In genomic region chr4:119050867-119051353, GRCm38 (mm10) we compare ENCODE assay signal across 14 mouse cellular contexts. TPM values are rescaled to one million over a fixed set of nuclear protein-coding genes. Genes with fewer than 3 reads are reported as not detected.
DNase-seq lines count a peak whose midpoint lies in the region; ATAC-seq and TF ChIP-seq lines count a peak whose summit lies in the region.
"Had no signal": no experiment of that assay in that cellular context is flagged by ENCODE, and none has a peak within 500 bp of the region (broad histone marks: within the 10 kb centered on the region; RNA-seq: fewer than 3 reads in every experiment).

No protein-coding gene starts in this region.

- peaks cover 10% of the 10 kb centered on the region; the same call in 1 of the 2 replicates for H3K4me1 ChIP-seq in intestine, embryonic 15.5 days (replicated peaks)
- H3K4me1 ChIP-seq in intestine, postnatal 0 days (replicated peaks; ENCODE audit: control insufficient read depth, insufficient read depth, low read length), result no peaks in the 10 kb centered on the region
- H3K4me1 ChIP-seq in E14TG2a.4 (replicated peaks; ENCODE audit: low read depth, low read length) (peaks cover 64% of the 10 kb centered on the region), G1E (ENCODE audit: insufficient read depth, low read depth, low read length) (peaks cover 69% of the 10 kb centered on the region)
- peaks cover 87% of the 10 kb centered on the region for H3K4me1 ChIP-seq in liver, embryonic 13.5 days (replicated peaks)
- H3K4me1 ChIP-seq: forebrain, embryonic 12.5 days had no signal

- no peaks in the 10 kb centered on the region for H3K27me3 ChIP-seq in intestine, embryonic 15.5 days (replicated peaks)
- H3K27me3 ChIP-seq in intestine, postnatal 0 days (replicated peaks; ENCODE audit: control insufficient read depth, insufficient read depth, low read length), result no peaks in the 10 kb centered on the region
- H3K27me3 ChIP-seq in E14TG2a.4 (ENCODE audit: insufficient read depth, low read length) (no peaks in the 10 kb centered on the region), G1E (ENCODE audit: insufficient read depth, low read length) (peaks cover 13% of the 10 kb centered on the region)
- H3K27me3 ChIP-seq in liver, embryonic 13.5 days, result peaks cover 5% of the 10 kb centered on the region; the same call in 1 of the 2 replicates
- H3K27me3 ChIP-seq: forebrain, embryonic 12.5 days had no signal

- H3K4me2 ChIP-seq in intestine, embryonic 15.5 days (replicated peaks), result no peak overlapping the region
- no peak overlapping the region for H3K4me2 ChIP-seq in intestine, postnatal 0 days (replicated peaks; ENCODE audit: low read depth)
- peak overlapping the region; percentile 59 for H3K4me2 ChIP-seq in liver, embryonic 13.5 days
- H3K4me2 ChIP-seq: forebrain, embryonic 12.5 days had no signal

- no peaks in the 10 kb centered on the region for H3K36me3 ChIP-seq in intestine, embryonic 15.5 days
- no peaks in the 10 kb centered on the region for H3K36me3 ChIP-seq in intestine, postnatal 0 days (ENCODE audit: control insufficient read depth, insufficient read depth)
- peaks cover 13% of the 10 kb centered on the region for H3K36me3 ChIP-seq in E14TG2a.4 (ENCODE audit: insufficient read depth, low read length)
- H3K36me3 ChIP-seq in G1E (replicated peaks), result no peaks in the 10 kb centered on the region
- no peaks in the 10 kb centered on the region for H3K36me3 ChIP-seq in liver, embryonic 13.5 days
- H3K36me3 ChIP-seq: forebrain, embryonic 12.5 days had no signal

- WGBS in intestine, embryonic 15.5 days, result 37% methylated on average over 2 of the region's 2 CpGs
- 44% methylated on average over 2 of the region's 2 CpGs for WGBS in intestine, postnatal 0 days
- WGBS in liver, embryonic 13.5 days (ENCODE audit: insufficient replicate concordance), result 8% methylated on average over 2 of the region's 2 CpGs

- DNase-seq in G1E (ENCODE audit: low spot score), result no peak
- peak; percentile 80 for DNase-seq in liver, embryonic 13.5 days
- DNase-seq in testis, postnatal 10 days (ENCODE audit: low spot score), result no peak
- DNase-seq in natural killer cell, adult 2 months (ENCODE audit: low spot score in 2 of 2), result no peak
- no peak for DNase-seq in adrenal gland, adult 2 months
- DNase-seq: gastrocnemius, postnatal 10 days; kidney, postnatal 36 days; lung, postnatal 10 days had no signal

- no peak overlapping the region for H3K9ac ChIP-seq in intestine, embryonic 15.5 days
- H3K9ac ChIP-seq in intestine, postnatal 0 days (ENCODE audit: low read depth, low read length), result no peak overlapping the region
- H3K9ac ChIP-seq in liver, embryonic 13.5 days, result peak overlapping the region; percentile 76
- H3K9ac ChIP-seq: forebrain, embryonic 12.5 days had no signal

- TF ChIP-seq CTCF in intestine, postnatal 0 days (IDR thresholded peaks at IDR 0.05; ENCODE audit: low read depth), result no peak
- TF ChIP-seq CTCF in E14TG2a.4 (conservative IDR thresholded peaks at IDR 0.05; ENCODE audit: low read length) (no peak), G1E (IDR thresholded peaks at IDR 0.05; ENCODE audit: low read depth, low read length) (no peak)

- H3K9me3 ChIP-seq in intestine, embryonic 15.5 days, result no peaks in the 10 kb centered on the region
- H3K9me3 ChIP-seq in intestine, postnatal 0 days (ENCODE audit: control insufficient read depth), result no peaks in the 10 kb centered on the region
- H3K9me3 ChIP-seq in E14TG2a.4 (ENCODE audit: low read length), result no peaks in the 10 kb centered on the region
- no peaks in the 10 kb centered on the region for H3K9me3 ChIP-seq in G1E (replicated peaks)
- no peaks in the 10 kb centered on the region for H3K9me3 ChIP-seq in liver, embryonic 13.5 days (replicated peaks)
- H3K9me3 ChIP-seq: forebrain, embryonic 12.5 days had no signal

- no peak overlapping the region for H3K27ac ChIP-seq in intestine, embryonic 15.5 days
- no peak overlapping the region for H3K27ac ChIP-seq in intestine, postnatal 0 days (ENCODE audit: low read depth, low read length)
- H3K27ac ChIP-seq in liver, embryonic 13.5 days, result peak overlapping the region; percentile 99
- H3K27ac ChIP-seq: forebrain, embryonic 12.5 days; left cerebral cortex, adult 2 months had no signal

- H3K4me3 ChIP-seq in intestine, embryonic 15.5 days (replicated peaks), result no peak overlapping the region
- H3K4me3 ChIP-seq in intestine, postnatal 0 days (ENCODE audit: low read depth, low read length), result no peak overlapping the region
- peak overlapping the region; percentile 14; the same call in 1 of the 2 replicates for H3K4me3 ChIP-seq in E14TG2a.4 (replicated peaks; ENCODE audit: low read length)
- peak overlapping the region; percentile 6; the same call in 1 of the 2 replicates for H3K4me3 ChIP-seq in G1E (ENCODE audit: low read depth, low read length)
- peak overlapping the region; percentile 31 for H3K4me3 ChIP-seq in liver, embryonic 13.5 days (replicated peaks)
- H3K4me3 ChIP-seq: forebrain, embryonic 12.5 days; left cerebral cortex, adult 2 months had no signal

- ATAC-seq in intestine, embryonic 15.5 days, result peak; percentile 87
- no peak for ATAC-seq in intestine, postnatal 0 days
- ATAC-seq in G1E (ENCODE audit: extremely low read depth, insufficient number of reproducible peaks, low FRiP score, poor library complexity, severe bottlenecking), result no peak
- peak; percentile 98 for ATAC-seq in liver, embryonic 13.5 days (ENCODE audit: low read depth)
- ATAC-seq: hindbrain, embryonic 16.5 days had no signal

RNA-seq across cellular contexts. Expression of gene Slc2a1, which starts 57.6 kb away (rescaled TPM):
- 132 and 136 TPM in 2 replicates for polyA plus RNA-seq in intestine, embryonic 15.5 days (2015; fragmentation: Nextera tagmentation; extraction: Ambion mirVana)
- polyA plus RNA-seq in intestine, postnatal 0 days (2015; fragmentation: Nextera tagmentation; extraction: Ambion mirVana), result 18.1 and 19.0 TPM in 2 replicates
- total RNA-seq in G1E (2014; fragmentation: Nextera tagmentation), result 142 and 165 TPM in 2 replicates
- 173 and 176 TPM in 2 replicates for total RNA-seq in G1E (2017)
- polyA plus RNA-seq in G1E (2012), result 68.8 and 85.2 TPM in 2 replicates
- polyA plus RNA-seq in liver, embryonic 13.5 days (2015; fragmentation: Nextera tagmentation; extraction: Ambion mirVana), result 272 and 303 TPM in 2 replicates
- 10 to 100 TPM; 21.9 to 22.0 TPM for total RNA-seq in adrenal gland, adult 2 months (2021)
- 35.8 and 39.4 TPM in 2 replicates for polyA plus RNA-seq in adrenal gland, adult 2 months (2012; rRNA removed)

Comparison
In these comparisons a context has a peak if more than half of its experiments do, and no peak if none do; other contexts are left out.
1. ATAC-seq: peak in intestine, embryonic 15.5 days (single experiment) and liver, embryonic 13.5 days (single experiment); none in intestine, postnatal 0 days (single experiment) and G1E (single experiment).
2. H3K4me3 ChIP-seq: peak in E14TG2a.4 (single experiment), G1E (single experiment) and liver, embryonic 13.5 days (single experiment); none in intestine, embryonic 15.5 days (single experiment) and intestine, postnatal 0 days (single experiment).